Mouse (Mus musculus): Measurements from ENCODE around the gene Slc13a3. TPM values are rescaled to one million over a fixed set of nuclear protein-coding genes. Genes with fewer than 3 reads are reported as not detected.
"Not testable (repeated sequence)": the region's sequence is repeated elsewhere in the genome, so short reads cannot be mapped to it uniquely, and the experiment has no call there.

The Slc13a3 gene
- polyA plus RNA-seq (2015; fragmentation: Nextera tagmentation; extraction: Ambion mirVana): 0.87 and 1.00 TPM in 2 replicates

DNA sequence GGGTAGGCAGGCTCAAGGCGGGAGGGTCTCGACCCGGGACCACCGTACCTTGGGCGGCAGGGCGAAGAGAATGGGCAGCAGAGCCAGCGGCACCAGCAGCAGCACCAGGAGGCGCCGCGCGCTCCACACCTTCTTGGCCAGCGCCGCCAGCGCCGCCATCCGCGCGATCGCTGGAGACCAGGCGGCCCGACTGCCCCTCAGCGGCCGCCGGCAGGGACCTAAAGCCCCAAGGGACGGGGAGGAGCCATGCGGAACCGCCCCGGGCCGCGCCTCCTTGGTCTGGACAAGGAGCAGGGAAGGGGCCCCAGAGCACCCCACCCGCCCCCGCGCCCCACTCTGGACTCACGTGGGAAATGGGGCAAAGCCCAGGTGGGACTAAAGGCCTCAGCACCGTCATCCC lies at the start of gene Slc13a3:
Gene Slc13a3, minus strand, starts transcription at position 228 of the 400 bp plus-strand sequence.
- H3K27me3 ChIP-seq (ENCODE audit: control insufficient read depth, insufficient read depth, low read length): peaks cover 22% of the 10 kb centered on the region; the same call in 1 of the 2 replicates
- under 1% methylated on average over 32 of the region's 35 CpGs for WGBS
- peak within 1 kb of the TSS; percentile 48 for H3K4me2 ChIP-seq (ENCODE audit: low read depth, low read length)
- no peaks in the 10 kb centered on the region for H3K4me1 ChIP-seq (ENCODE audit: control insufficient read depth, insufficient read depth, low read length)
- peak within 1 kb of the TSS; percentile 46 for H3K9ac ChIP-seq (ENCODE audit: low read length)
- no peaks in the 10 kb centered on the region for H3K36me3 ChIP-seq (ENCODE audit: control insufficient read depth, insufficient read depth, low read length)
- H3K9me3 ChIP-seq (replicated peaks; ENCODE audit: control insufficient read depth, low read length): no peaks in the 10 kb centered on the region
- H3K27ac ChIP-seq (ENCODE audit: low read length): no peak within 1 kb of the TSS
- H3K4me3 ChIP-seq (replicated peaks; ENCODE audit: low read length): peak within 1 kb of the TSS; percentile 13
- peak; percentile 41; the same call in 1 of the 2 replicates for ATAC-seq (ENCODE audit: insufficient read depth, low FRiP score)

GRCm38 (mm10) chr2:165515178-165515728 lies 42.2 kb upstream of the Slc13a3 start:
- H3K4me3 ChIP-seq (replicated peaks; ENCODE audit: low read length): no peak overlapping the region
- H3K27me3 ChIP-seq (ENCODE audit: control insufficient read depth, insufficient read depth, low read length): no peaks in the 10 kb centered on the region
- no peak overlapping the region for H3K4me2 ChIP-seq (ENCODE audit: low read depth, low read length)
- no peak overlapping the region for H3K9ac ChIP-seq (ENCODE audit: low read length)
- no peaks in the 10 kb centered on the region for H3K9me3 ChIP-seq (replicated peaks; ENCODE audit: control insufficient read depth, low read length)
- H3K4me1 ChIP-seq (ENCODE audit: control insufficient read depth, insufficient read depth, low read length): peaks cover 3% of the 10 kb centered on the region; the same call in 1 of the 2 replicates
- ATAC-seq (ENCODE audit: insufficient read depth, low FRiP score): no peak
- no peak overlapping the region for H3K27ac ChIP-seq (ENCODE audit: low read length)
- H3K36me3 ChIP-seq (ENCODE audit: control insufficient read depth, insufficient read depth, low read length): peaks cover 3% of the 10 kb centered on the region; the same call in 1 of the 2 replicates
- WGBS: 91% methylated on average over 20 of the region's 20 CpGs

GRCm38 (mm10) chr2:165512870-165513600 lies 40.0 kb upstream of the Slc13a3 start:
- no peaks in the 10 kb centered on the region for H3K9me3 ChIP-seq (replicated peaks; ENCODE audit: control insufficient read depth, low read length)
- H3K27me3 ChIP-seq (ENCODE audit: control insufficient read depth, insufficient read depth, low read length): no peaks in the 10 kb centered on the region
- peak; percentile 38; the same call in 1 of the 2 replicates for ATAC-seq (ENCODE audit: insufficient read depth, low FRiP score)
- H3K4me3 ChIP-seq (replicated peaks; ENCODE audit: low read length): no peak overlapping the region
- H3K4me1 ChIP-seq (ENCODE audit: control insufficient read depth, insufficient read depth, low read length): peaks cover 3% of the 10 kb centered on the region; the same call in 1 of the 2 replicates
- no peaks in the 10 kb centered on the region for H3K36me3 ChIP-seq (ENCODE audit: control insufficient read depth, insufficient read depth, low read length)
- no peak overlapping the region for H3K9ac ChIP-seq (ENCODE audit: low read length)
- WGBS: 28% methylated on average over 11 of the region's 11 CpGs
- no peak overlapping the region for H3K27ac ChIP-seq (ENCODE audit: low read length)
- no peak overlapping the region for H3K4me2 ChIP-seq (ENCODE audit: low read depth, low read length)

- H3K9me3 ChIP-seq (replicated peaks; ENCODE audit: control insufficient read depth, low read length): no peaks in the 10 kb centered on the region
- H3K4me1 ChIP-seq (ENCODE audit: control insufficient read depth, insufficient read depth, low read length): peaks cover 3% of the 10 kb centered on the region; the same call in 1 of the 2 replicates
- no peaks in the 10 kb centered on the region for H3K27me3 ChIP-seq (ENCODE audit: control insufficient read depth, insufficient read depth, low read length)
- WGBS: 33% methylated on average over 7 of the region's 7 CpGs
- H3K27ac ChIP-seq (ENCODE audit: low read length): no peak overlapping the region
- no peak overlapping the region for H3K4me3 ChIP-seq (replicated peaks; ENCODE audit: low read length)
- no peak overlapping the region for H3K4me2 ChIP-seq (ENCODE audit: low read depth, low read length)
- no peak overlapping the region for H3K9ac ChIP-seq (ENCODE audit: low read length)
- no peaks in the 10 kb centered on the region for H3K36me3 ChIP-seq (ENCODE audit: control insufficient read depth, insufficient read depth, low read length)
- no peak for ATAC-seq (ENCODE audit: insufficient read depth, low FRiP score)
Observed at GRCm38 (mm10) chr2:165512426-165512825, 39.4 kb upstream of the Slc13a3 start.

GRCm38 (mm10) chr2:165511530-165511929 lies 38.5 kb upstream of the Slc13a3 start:
- not testable (repeated sequence) for H3K27ac ChIP-seq (ENCODE audit: low read length); H3K27me3 ChIP-seq (ENCODE audit: control insufficient read depth, insufficient read depth, low read length); H3K9me3 ChIP-seq (replicated peaks; ENCODE audit: control insufficient read depth, low read length); H3K4me3 ChIP-seq (replicated peaks; ENCODE audit: low read length); H3K36me3 ChIP-seq (ENCODE audit: control insufficient read depth, insufficient read depth, low read length); H3K4me1 ChIP-seq (ENCODE audit: control insufficient read depth, insufficient read depth, low read length); ATAC-seq (ENCODE audit: insufficient read depth, low FRiP score); H3K9ac ChIP-seq (ENCODE audit: low read length); H3K4me2 ChIP-seq (ENCODE audit: low read depth, low read length)
- WGBS: 86% methylated on average over 4 of the region's 4 CpGs

GRCm38 (mm10) chr2:165510914-165511458 lies 38.0 kb upstream of the Slc13a3 start:
- ATAC-seq (ENCODE audit: insufficient read depth, low FRiP score); H3K9me3 ChIP-seq (replicated peaks; ENCODE audit: control insufficient read depth, low read length): not testable (repeated sequence)
- 63% methylated on average over 2 of the region's 2 CpGs for WGBS

GRCm38 (mm10) chr2:165510466-165510865 lies 37.4 kb upstream of the Slc13a3 start:
- Histone ChIP-seq H3K9ac (ENCODE audit: low read length) (no peak overlapping the region), H3K27ac (ENCODE audit: low read length) (no peak overlapping the region; the same call in 1 of the 2 replicates), H3K27me3 (ENCODE audit: control insufficient read depth, insufficient read depth, low read length) (no peaks in the 10 kb centered on the region), H3K9me3 (replicated peaks; ENCODE audit: control insufficient read depth, low read length) (no peaks in the 10 kb centered on the region), H3K36me3 (ENCODE audit: control insufficient read depth, insufficient read depth, low read length) (no peaks in the 10 kb centered on the region), H3K4me1 (ENCODE audit: control insufficient read depth, insufficient read depth, low read length) (peaks cover 3% of the 10 kb centered on the region; the same call in 1 of the 2 replicates), H3K4me3 (replicated peaks; ENCODE audit: low read length) (no peak overlapping the region), H3K4me2 (ENCODE audit: low read depth, low read length) (no peak overlapping the region)
- WGBS: 57% methylated on average over 5 of the region's 5 CpGs
- no peak for ATAC-seq (ENCODE audit: insufficient read depth, low FRiP score)

More at GRCm38 (mm10) chr2:165510914-165511458, 38.0 kb upstream of the Slc13a3 start:
- not testable (repeated sequence) for H3K27ac ChIP-seq (ENCODE audit: low read length); H3K4me2 ChIP-seq (ENCODE audit: low read depth, low read length); H3K27me3 ChIP-seq (ENCODE audit: control insufficient read depth, insufficient read depth, low read length); H3K4me3 ChIP-seq (replicated peaks; ENCODE audit: low read length); H3K36me3 ChIP-seq (ENCODE audit: control insufficient read depth, insufficient read depth, low read length); H3K4me1 ChIP-seq (ENCODE audit: control insufficient read depth, insufficient read depth, low read length); H3K9ac ChIP-seq (ENCODE audit: low read length)

GRCm38 (mm10) chr2:165509686-165510085 lies 36.7 kb upstream of the Slc13a3 start:
- Histone ChIP-seq H3K36me3 (ENCODE audit: control insufficient read depth, insufficient read depth, low read length) (no peaks in the 10 kb centered on the region), H3K4me3 (replicated peaks; ENCODE audit: low read length) (no peak overlapping the region), H3K4me2 (ENCODE audit: low read depth, low read length) (no peak overlapping the region), H3K27ac (ENCODE audit: low read length) (no peak overlapping the region), H3K9me3 (replicated peaks; ENCODE audit: control insufficient read depth, low read length) (no peaks in the 10 kb centered on the region), H3K9ac (ENCODE audit: low read length) (no peak overlapping the region), H3K4me1 (ENCODE audit: control insufficient read depth, insufficient read depth, low read length) (peaks cover 3% of the 10 kb centered on the region; the same call in 1 of the 2 replicates), H3K27me3 (ENCODE audit: control insufficient read depth, insufficient read depth, low read length) (no peaks in the 10 kb centered on the region)
- ATAC-seq (ENCODE audit: insufficient read depth, low FRiP score): no peak
- 57% methylated on average over 9 of the region's 9 CpGs for WGBS

Measured in stomach, embryonic 16.5 days (tissue).